Mouse (Mus musculus): Measurements from ENCODE around the gene Shroom2. TPM values are rescaled to one million over a fixed set of nuclear protein-coding genes. Genes with fewer than 3 reads are reported as not detected.
A peak's percentile ranks its signal among the peaks of the same experiment; 100 is the strongest.

Gene Shroom2
- polyA plus RNA-seq, 1 experiment from 2014 or later: 6.3 TPM

GRCm38 (mm10) chrX:152679190-152679814 lies 90.0 kb downstream of the Shroom2 start:
- Histone ChIP-seq H3K27ac (no peak overlapping the region), H3K9ac (no peak overlapping the region), H3K9me3 (no peaks in the 10 kb centered on the region), H3K4me1 (no peaks in the 10 kb centered on the region), H3K4me3 (no peak overlapping the region), H3K4me2 (replicated peaks) (no peak overlapping the region), H3K27me3 (peaks cover 20% of the 10 kb centered on the region; the same call in 1 of the 2 replicates), H3K36me3 (no peaks in the 10 kb centered on the region)
- ATAC-seq (ENCODE audit: low FRiP score, low read depth): no peak
- whole genome bisulfite sequencing: 80% methylated on average over 2 of the region's 2 CpGs

GRCm38 (mm10) chrX:152676357-152676756 lies 92.9 kb downstream of the Shroom2 start:
- WGBS: 37% methylated on average over 3 of the region's 3 CpGs
- Histone ChIP-seq H3K4me3 (no peak overlapping the region), H3K36me3 (no peaks in the 10 kb centered on the region), H3K27me3 (peaks cover 25% of the 10 kb centered on the region; the same call in 1 of the 2 replicates), H3K27ac (no peak overlapping the region), H3K9ac (no peak overlapping the region), H3K9me3 (no peaks in the 10 kb centered on the region), H3K4me2 (replicated peaks) (no peak overlapping the region), H3K4me1 (no peaks in the 10 kb centered on the region)
- ATAC-seq (ENCODE audit: low FRiP score, low read depth): no peak

- H3K4me1 ChIP-seq: no peaks in the 10 kb centered on the region
- no peak for ATAC-seq (ENCODE audit: low FRiP score, low read depth)
- no peak overlapping the region for H3K4me3 ChIP-seq
- no peak overlapping the region for H3K27ac ChIP-seq
- H3K27me3 ChIP-seq: peaks cover 17% of the 10 kb centered on the region; the same call in 1 of the 2 replicates
- no peak overlapping the region for H3K9ac ChIP-seq
- H3K9me3 ChIP-seq: no peaks in the 10 kb centered on the region
- no peaks in the 10 kb centered on the region for H3K36me3 ChIP-seq
- WGBS: 67% methylated on average over 3 of the region's 3 CpGs
- H3K4me2 ChIP-seq (replicated peaks): no peak overlapping the region
Measured at GRCm38 (mm10) chrX:152673431-152673830, 95.8 kb downstream of the Shroom2 start.

GRCm38 (mm10) chrX:152657363-152658036 lies 111.8 kb downstream of the Shroom2 start:
- H3K9ac ChIP-seq: no peak overlapping the region
- no peak overlapping the region for H3K4me3 ChIP-seq
- peak overlapping the region; percentile 33; the same call in 1 of the 2 replicates for H3K27ac ChIP-seq
- peak; percentile 51; the same call in 1 of the 2 replicates for ATAC-seq (ENCODE audit: low FRiP score, low read depth)
- H3K27me3 ChIP-seq: peaks cover 57% of the 10 kb centered on the region; the same call in 1 of the 2 replicates
- 34% methylated on average over 4 of the region's 4 CpGs for WGBS
- no peaks in the 10 kb centered on the region for H3K9me3 ChIP-seq
- H3K4me1 ChIP-seq: peaks cover 13% of the 10 kb centered on the region; the same call in 1 of the 2 replicates
- H3K4me2 ChIP-seq (replicated peaks): no peak overlapping the region
- H3K36me3 ChIP-seq: no peaks in the 10 kb centered on the region

GRCm38 (mm10) chrX:152656609-152656939 lies 112.7 kb downstream of the Shroom2 start:
- H3K27ac ChIP-seq: no peak overlapping the region
- no peak overlapping the region for H3K4me3 ChIP-seq
- H3K9me3 ChIP-seq: no peaks in the 10 kb centered on the region
- no peak overlapping the region for H3K9ac ChIP-seq
- ATAC-seq (ENCODE audit: low FRiP score, low read depth): 0 out of 2 replicates have a peak, but pooled peaks have one; percentile 15
- peaks cover 53% of the 10 kb centered on the region; the same call in 1 of the 2 replicates for H3K27me3 ChIP-seq
- H3K36me3 ChIP-seq: no peaks in the 10 kb centered on the region
- H3K4me1 ChIP-seq: peaks cover 13% of the 10 kb centered on the region; the same call in 1 of the 2 replicates
- no peak overlapping the region; the same call in 1 of the 2 replicates for H3K4me2 ChIP-seq (replicated peaks)
- 47% methylated on average over 2 of the region's 2 CpGs for WGBS

- Histone ChIP-seq H3K27me3 (peaks cover 50% of the 10 kb centered on the region; the same call in 1 of the 2 replicates), H3K27ac (no peak overlapping the region), H3K9me3 (no peaks in the 10 kb centered on the region), H3K9ac (no peak overlapping the region), H3K36me3 (no peaks in the 10 kb centered on the region), H3K4me1 (peaks cover 13% of the 10 kb centered on the region; the same call in 1 of the 2 replicates), H3K4me2 (replicated peaks) (peak overlapping the region; percentile 3; the same call in 1 of the 2 replicates), H3K4me3 (no peak overlapping the region)
- ATAC-seq (ENCODE audit: low FRiP score, low read depth): peak; percentile 84
- 30% methylated on average over 8 of the region's 8 CpGs for WGBS
Measured at GRCm38 (mm10) chrX:152655796-152656608, 113.3 kb downstream of the Shroom2 start.

GRCm38 (mm10) chrX:152652676-152653075 lies 116.6 kb downstream of the Shroom2 start:
- WGBS: 85% methylated on average over 2 of the region's 2 CpGs
- Histone ChIP-seq H3K9me3 (no peaks in the 10 kb centered on the region), H3K9ac (no peak overlapping the region), H3K4me1 (peaks cover 12% of the 10 kb centered on the region; the same call in 1 of the 2 replicates), H3K4me2 (replicated peaks) (no peak overlapping the region), H3K27ac (no peak overlapping the region), H3K4me3 (no peak overlapping the region), H3K36me3 (no peaks in the 10 kb centered on the region), H3K27me3 (peaks cover 30% of the 10 kb centered on the region; the same call in 1 of the 2 replicates)
- ATAC-seq (ENCODE audit: low FRiP score, low read depth): no peak

- no peaks in the 10 kb centered on the region for H3K36me3 ChIP-seq
- no peak overlapping the region for H3K27ac ChIP-seq
- no peak overlapping the region for H3K4me3 ChIP-seq
- peaks cover 15% of the 10 kb centered on the region; the same call in 1 of the 2 replicates for H3K27me3 ChIP-seq
- WGBS: 48% methylated on average over 4 of the region's 4 CpGs
- no peak overlapping the region for H3K4me2 ChIP-seq (replicated peaks)
- H3K9ac ChIP-seq: no peak overlapping the region
- no peaks in the 10 kb centered on the region for H3K4me1 ChIP-seq
- no peak for ATAC-seq (ENCODE audit: low FRiP score, low read depth)
- no peaks in the 10 kb centered on the region for H3K9me3 ChIP-seq
Measured at GRCm38 (mm10) chrX:152644827-152645226, 124.4 kb downstream of the Shroom2 start.

- no peaks in the 10 kb centered on the region for H3K36me3 ChIP-seq
- H3K4me2 ChIP-seq (replicated peaks): no peak overlapping the region
- 56% methylated on average over 11 of the region's 11 CpGs for WGBS
- no peaks in the 10 kb centered on the region for H3K9me3 ChIP-seq
- no peak overlapping the region for H3K9ac ChIP-seq
- no peak overlapping the region for H3K27ac ChIP-seq
- no peaks in the 10 kb centered on the region for H3K4me1 ChIP-seq
- H3K4me3 ChIP-seq: no peak overlapping the region
- H3K27me3 ChIP-seq: peaks cover 15% of the 10 kb centered on the region; the same call in 1 of the 2 replicates
- no peak for ATAC-seq (ENCODE audit: low FRiP score, low read depth)
Measured at GRCm38 (mm10) chrX:152643679-152644638, 125.3 kb downstream of the Shroom2 start.

- peaks cover 15% of the 10 kb centered on the region; the same call in 1 of the 2 replicates for H3K27me3 ChIP-seq
- no peak overlapping the region for H3K9ac ChIP-seq
- no peaks in the 10 kb centered on the region for H3K4me1 ChIP-seq
- no peak overlapping the region for H3K4me3 ChIP-seq
- no peaks in the 10 kb centered on the region for H3K36me3 ChIP-seq
- H3K9me3 ChIP-seq: no peaks in the 10 kb centered on the region
- no peak overlapping the region for H3K27ac ChIP-seq
- no peak for ATAC-seq (ENCODE audit: low FRiP score, low read depth)
- no peak overlapping the region for H3K4me2 ChIP-seq (replicated peaks)
Measured at GRCm38 (mm10) chrX:152643201-152643600, 126.1 kb downstream of the Shroom2 start.

- H3K27ac ChIP-seq: no peak overlapping the region
- WGBS: 61% methylated on average over 2 of the region's 2 CpGs
- H3K36me3 ChIP-seq: no peaks in the 10 kb centered on the region
- H3K4me3 ChIP-seq: no peak overlapping the region
- no peak overlapping the region for H3K9ac ChIP-seq
- no peaks in the 10 kb centered on the region for H3K4me1 ChIP-seq
- H3K27me3 ChIP-seq: peaks cover 15% of the 10 kb centered on the region; the same call in 1 of the 2 replicates
- H3K4me2 ChIP-seq (replicated peaks): no peak overlapping the region
- H3K9me3 ChIP-seq: no peaks in the 10 kb centered on the region
- ATAC-seq (ENCODE audit: low FRiP score, low read depth): no peak
Measured at GRCm38 (mm10) chrX:152642627-152643026, 126.6 kb downstream of the Shroom2 start.

Data from limb, embryonic 13.5 days (tissue).